Mouse (Mus musculus) liver, adult 2 months (tissue): Measurements from ENCODE around the gene Akap5. TPM values are rescaled to one million over a fixed set of nuclear protein-coding genes. Genes with fewer than 3 reads are reported as not detected.

Experiments used
- DNase-seq: peaks from one replicate; pipeline ENCODE4 v3.0.0-alpha.2; 2011; ENCODE audit warnings: low read depth, low spot score; ENCODE audit errors: extremely low read depth
- H3K27ac ChIP-seq: fragments of 200-500 bp; replicated peaks from 2 replicates; pipeline ENCODE4 v1.5.1; 2012; ENCODE audit warnings: low read depth, mild to moderate bottlenecking, control low read depth, inconsistent platforms, low read length; ENCODE audit not compliant: insufficient read depth
- H3K27me3 ChIP-seq: fragments of 200-500 bp; 2 replicates; pipeline ENCODE4 v1.6.1; 2012; ENCODE audit warnings: mild to moderate bottlenecking, moderate library complexity, low read length, inconsistent platforms; ENCODE audit not compliant: control insufficient read depth, insufficient read depth
- H3K36me3 ChIP-seq: fragments of 200-500 bp; 2 replicates; pipeline ENCODE4 v1.6.1; 2012; ENCODE audit warnings: low read length, inconsistent platforms; ENCODE audit not compliant: control insufficient read depth, insufficient read depth
- H3K4me1 ChIP-seq: fragments of 200-500 bp; 2 replicates; pipeline ENCODE4 v1.6.1; 2011; ENCODE audit warnings: low read length; ENCODE audit not compliant: control insufficient read depth, insufficient read depth
- H3K4me3 ChIP-seq: fragments of 200-500 bp; 2 replicates; pipeline ENCODE4 v1.5.1; 2011; ENCODE audit warnings: low read depth, mild to moderate bottlenecking, control low read depth, low read length, moderate library complexity; ENCODE audit not compliant: insufficient read depth
- H3K79me2 ChIP-seq: fragments of 200-500 bp; 2 replicates; pipeline ENCODE4 v1.6.1; 2012; ENCODE audit warnings: inconsistent platforms, mild to moderate bottlenecking, low read length, moderate library complexity; ENCODE audit not compliant: control insufficient read depth, insufficient read depth
- H3K9ac ChIP-seq: fragments of 200-500 bp; 2 replicates; pipeline ENCODE4 v1.6.1; 2012; ENCODE audit warnings: low read depth, mild to moderate bottlenecking, control low read depth, inconsistent platforms, low read length
- CTCF ChIP-seq: fragments of 200-500 bp; IDR thresholded peaks from 2 replicates; pipeline ENCODE4 v1.5.1; 2011; ENCODE audit warnings: low read depth, low read length, control low read depth
- POLR2A ChIP-seq: fragments of 200-500 bp; IDR thresholded peaks from 2 replicates; pipeline ENCODE4 v1.6.1; 2011; ENCODE audit warnings: low read length, control low read depth; ENCODE audit not compliant: insufficient read depth; ENCODE audit errors: extremely low read depth
- WGBS: fragments of 180-500 bp; shearing (Covaris S2); methylation state at CpG from one replicate; pipeline ENCODE4 v1.1.7; 2018; 5-methylcytosine and 5-hydroxymethylcytosine counted together
- polyA plus RNA-seq: library from polyadenylated mRNA; depleted of rRNA; stranded (reverse); fragments of >200 nt; gene quantifications from 2 replicates; pipeline ENCODE4 v1.2.3, GENCODE M21; 2012
- total RNA-seq: library from RNA; depleted of rRNA; stranded (reverse); fragments of >200 nt; gene quantifications from 2 replicates; pipeline ENCODE4 v1.2.3, GENCODE M21; 2014

Gene Akap5
- total and polyA plus RNA-seq, 2 experiments, result 0.17 to 1.1 TPM

DNA sequence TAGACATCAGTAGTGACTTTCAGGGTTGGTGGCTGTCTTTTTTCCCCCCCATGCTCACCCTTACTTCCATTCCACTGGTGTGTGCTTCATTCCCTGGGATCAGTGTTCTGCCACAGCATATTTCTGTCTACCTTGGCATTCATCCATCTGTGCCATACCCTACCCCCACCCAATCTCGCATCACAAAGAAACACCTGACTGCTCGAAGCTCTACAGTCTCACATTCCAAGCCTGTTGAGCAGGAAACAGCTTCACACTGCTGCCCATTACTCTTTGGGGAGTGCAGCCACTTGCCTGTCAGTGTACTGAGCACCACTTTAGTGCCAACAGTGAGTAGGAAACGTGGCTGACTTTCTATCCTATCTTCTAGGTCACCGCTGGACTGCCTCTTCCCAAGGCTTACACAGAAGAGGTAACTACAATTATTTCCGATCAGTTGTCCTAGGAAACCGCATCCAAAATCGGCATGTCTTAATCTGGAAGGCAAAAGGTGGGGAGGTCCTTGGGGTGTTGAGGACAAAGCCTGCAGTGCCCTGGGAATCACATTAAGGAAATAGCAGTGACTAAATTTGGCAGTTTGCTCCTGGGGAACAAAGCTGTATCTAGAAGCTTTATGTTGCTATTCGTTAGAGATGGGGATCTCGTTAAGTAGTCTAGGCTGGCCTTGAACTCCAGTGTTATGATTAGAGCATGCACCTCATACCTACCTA, 17.7 kb upstream of the Akap5 start:
- no peak for TF ChIP-seq CTCF
- TF ChIP-seq POLR2A, result no peak

DNA sequence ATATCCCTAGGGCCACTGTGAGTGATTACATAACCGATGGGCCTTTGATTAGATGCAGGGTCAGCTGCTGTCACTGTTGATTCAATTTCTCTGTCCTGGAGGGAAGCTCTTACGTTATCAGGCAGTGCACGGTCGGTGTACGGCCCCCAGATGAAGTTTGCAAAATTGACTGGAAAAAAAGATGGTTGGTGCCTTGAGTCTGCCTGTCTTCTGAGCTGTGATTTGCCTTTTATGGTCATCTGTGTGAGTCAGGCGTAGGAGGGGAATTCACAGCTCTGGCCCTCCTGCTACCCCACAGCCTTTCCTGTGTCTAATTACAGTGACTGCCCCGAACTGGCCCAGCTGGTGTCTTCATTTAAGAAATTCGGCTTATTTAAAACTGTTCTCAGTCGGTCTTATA, 16.7 kb upstream of the Akap5 start:
- peaks cover 48% of the 10 kb centered on the region for H3K36me3 ChIP-seq
- no peak overlapping the region for H3K9ac ChIP-seq
- TF ChIP-seq CTCF, result no peak
- TF ChIP-seq POLR2A, result no peak
- no peak overlapping the region for H3K27ac ChIP-seq
- no peaks in the 10 kb centered on the region for H3K4me1 ChIP-seq
- no peak for DNase-seq
- no peak overlapping the region for H3K4me3 ChIP-seq
- 65% methylated on average over 9 of the region's 9 CpGs for WGBS
- no peaks in the 10 kb centered on the region for H3K27me3 ChIP-seq
- no peaks in the 10 kb centered on the region for H3K79me2 ChIP-seq

More for the DNA sequence above, 17.7 kb upstream of the Akap5 start:
- H3K4me1 ChIP-seq, result no peaks in the 10 kb centered on the region
- no peaks in the 10 kb centered on the region for H3K79me2 ChIP-seq
- no peak overlapping the region for H3K4me3 ChIP-seq
- 86% methylated on average over 9 of the region's 9 CpGs for WGBS
- H3K36me3 ChIP-seq, result peaks cover 43% of the 10 kb centered on the region
- no peak overlapping the region for H3K9ac ChIP-seq
- H3K27me3 ChIP-seq, result no peaks in the 10 kb centered on the region
- H3K27ac ChIP-seq, result no peak overlapping the region
- no peak for DNase-seq

DNA sequence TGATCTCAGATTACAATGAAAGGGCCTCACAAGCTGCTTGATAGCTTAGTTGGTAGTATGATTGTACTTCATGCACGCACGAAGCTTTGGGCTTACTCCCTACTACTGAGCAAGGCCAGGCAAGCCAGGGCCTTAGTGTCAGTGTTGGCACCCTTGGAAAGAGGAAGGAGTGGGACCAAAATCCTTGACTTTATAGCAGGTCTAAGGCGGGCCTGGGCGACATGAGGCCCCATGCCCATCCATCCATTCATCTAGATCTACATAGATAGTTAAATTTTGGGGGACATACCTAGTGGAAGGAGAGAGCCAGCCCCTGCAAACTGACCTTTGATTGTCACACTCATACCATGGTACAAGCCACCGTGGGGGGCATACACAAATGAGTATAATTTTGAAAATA, 16.3 kb upstream of the Akap5 start:
- Histone ChIP-seq H3K4me1 (no peaks in the 10 kb centered on the region), H3K9ac (no peak overlapping the region), H3K79me2 (no peaks in the 10 kb centered on the region), H3K4me3 (no peak overlapping the region), H3K27me3 (no peaks in the 10 kb centered on the region), H3K36me3 (peaks cover 50% of the 10 kb centered on the region), H3K27ac (no peak overlapping the region)
- no peak for TF ChIP-seq CTCF
- no peak for TF ChIP-seq POLR2A
- 95% methylated on average over 5 of the region's 5 CpGs for WGBS
- no peak for DNase-seq

DNA sequence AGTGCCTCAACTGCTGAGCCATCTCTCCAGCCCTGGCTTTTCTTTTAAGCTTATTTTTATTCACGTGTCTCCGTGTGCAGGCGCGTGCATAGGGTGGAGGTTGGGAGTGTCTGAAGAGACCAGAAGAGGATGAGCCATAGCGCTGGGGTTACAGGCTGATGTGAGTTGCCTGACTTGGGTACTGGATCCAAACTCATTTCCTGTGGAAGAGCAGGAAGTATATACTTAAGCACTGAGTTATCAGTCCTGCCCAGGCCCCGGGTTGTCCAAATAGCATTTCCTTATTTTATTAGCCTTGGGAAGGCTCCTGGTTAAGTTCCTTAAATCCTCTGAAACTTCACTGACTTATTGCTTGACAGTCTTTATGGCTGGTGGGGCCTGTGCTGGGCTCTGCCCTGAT, 14.7 kb upstream of the Akap5 start:
- H3K4me1 ChIP-seq, result no peaks in the 10 kb centered on the region
- TF ChIP-seq POLR2A (no peak), CTCF (no peak)
- peaks cover 56% of the 10 kb centered on the region for H3K36me3 ChIP-seq
- DNase-seq, result no peak
- no peak overlapping the region for H3K9ac ChIP-seq
- 75% methylated on average over 6 of the region's 6 CpGs for WGBS
- no peak overlapping the region for H3K27ac ChIP-seq
- no peaks in the 10 kb centered on the region for H3K79me2 ChIP-seq
- no peak overlapping the region for H3K4me3 ChIP-seq
- H3K27me3 ChIP-seq, result no peaks in the 10 kb centered on the region

DNA sequence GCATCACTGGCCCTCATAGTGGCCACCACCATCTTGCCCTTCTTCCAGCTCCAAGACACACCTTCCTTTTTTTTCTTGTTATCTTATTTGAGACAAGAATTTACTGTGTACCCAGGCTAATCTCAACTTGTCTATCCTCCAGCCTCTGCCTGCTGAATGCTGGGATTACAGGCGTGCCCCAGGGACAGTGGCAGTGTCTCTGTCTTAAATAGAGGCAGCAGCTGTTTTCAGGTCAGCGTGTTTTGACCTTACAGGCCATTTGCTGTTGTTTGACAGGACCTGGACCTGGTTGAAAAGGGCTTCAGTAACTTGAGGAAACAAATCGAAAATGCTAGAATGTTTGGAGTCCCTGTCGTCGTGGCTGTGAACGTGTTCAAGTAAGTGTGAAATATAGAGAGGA, 14.1 kb upstream of the Akap5 start:
- no peaks in the 10 kb centered on the region for H3K4me1 ChIP-seq
- no peak overlapping the region for H3K9ac ChIP-seq
- peaks cover 62% of the 10 kb centered on the region for H3K36me3 ChIP-seq
- WGBS, result 82% methylated on average over 6 of the region's 6 CpGs
- H3K79me2 ChIP-seq, result no peaks in the 10 kb centered on the region
- no peak overlapping the region for H3K4me3 ChIP-seq
- no peaks in the 10 kb centered on the region for H3K27me3 ChIP-seq
- no peak for TF ChIP-seq POLR2A
- TF ChIP-seq CTCF, result no peak
- no peak overlapping the region for H3K27ac ChIP-seq
- DNase-seq, result no peak

DNA sequence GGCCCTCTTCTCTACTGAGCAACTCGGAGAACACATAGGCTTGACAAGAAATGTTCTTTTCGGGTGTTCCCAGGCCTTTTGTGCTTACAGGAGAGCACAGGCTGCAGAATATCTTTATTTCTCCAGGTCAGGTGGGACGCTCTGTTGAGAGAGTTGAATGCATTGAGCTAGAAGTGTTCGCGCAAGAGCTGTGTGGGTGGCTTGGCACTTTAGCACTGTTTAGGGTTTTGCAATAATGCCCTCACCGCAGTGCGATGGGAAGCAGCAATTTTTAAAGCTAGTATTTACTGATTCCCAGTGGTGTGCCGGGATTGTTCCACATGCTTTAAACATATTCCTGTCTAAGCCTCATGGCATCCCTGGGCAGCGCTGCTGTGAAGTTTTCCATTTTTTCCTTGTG, 13.5 kb upstream of the Akap5 start:
- H3K4me3 ChIP-seq, result no peak overlapping the region
- H3K9ac ChIP-seq, result no peak overlapping the region
- no peaks in the 10 kb centered on the region for H3K79me2 ChIP-seq
- peak; percentile 44 for DNase-seq
- H3K4me1 ChIP-seq, result no peaks in the 10 kb centered on the region
- no peak for TF ChIP-seq POLR2A
- no peak for TF ChIP-seq CTCF
- no peak overlapping the region for H3K27ac ChIP-seq
- WGBS, result 36% methylated on average over 9 of the region's 9 CpGs
- no peaks in the 10 kb centered on the region for H3K27me3 ChIP-seq
- peaks cover 66% of the 10 kb centered on the region for H3K36me3 ChIP-seq
